1 mouse cellular context compared by ENCODE assay signal in genomic region chr1:182506229-182506986, GRCm38 (mm10).
TF ChIP-seq lines count a peak whose summit lies in the region.

No protein-coding gene starts in this region.

TF ChIP-seq in CH12.LX, 34 proteins besides CTCF, POLR2A, EP300 and RAD21 (continued from another document):
- TF ChIP-seq RCOR1 (conservative IDR thresholded peaks at IDR 0.05; ENCODE audit: low read depth, low read length) (no peak), GABPA (IDR thresholded peaks at IDR 0.05; ENCODE audit: insufficient replicate concordance, low read depth, low read length) (no peak), BHLHE40 (IDR thresholded peaks at IDR 0.05; ENCODE audit: low read depth, low read length) (no peak), IRF4 (IDR thresholded peaks at IDR 0.05; ENCODE audit: low read depth, low read length) (peak; percentile 31; the same call in 1 of the 2 replicates), TCF12 (IDR thresholded peaks at IDR 0.05; ENCODE audit: low read depth, low read length) (no peak), MAX (IDR thresholded peaks at IDR 0.05; ENCODE audit: low read length) (no peak), MXI1 (IDR thresholded peaks at IDR 0.05; ENCODE audit: low read depth, low read length) (peak; percentile 22; the same call in 1 of the 2 replicates), POLR2AphosphoS2 (IDR thresholded peaks at IDR 0.05; ENCODE audit: low read depth, low read length) (no peak), E2F4 (IDR thresholded peaks at IDR 0.05; ENCODE audit: insufficient replicate concordance, low read depth, low read length) (no peak), NRF1 (IDR thresholded peaks at IDR 0.05; ENCODE audit: low read depth, low read length) (0 out of 2 replicates have a peak, but pooled peaks have one; percentile 20)
TF ChIP-seq in CH12.LX: peak in this region for 8.
